Mouse (Mus musculus) kidney, postnatal 0 days (tissue): ENCODE data around the gene Fyb. TPM values are rescaled to one million over a fixed set of nuclear protein-coding genes. Genes with fewer than 3 reads are reported as not detected.

Source experiments
- ATAC-seq: fragments of 200-750 bp; cut with Nextera tagmentation; replicated peaks from 2 replicates; pipeline ENCODE4 v1.8.0; 2017; ENCODE audit warnings: low read depth, moderate number of reproducible peaks, moderate TSS enrichment, moderate library complexity; ENCODE audit not compliant: low FRiP score
- DNase-seq: peaks from one replicate; pipeline ENCODE4 v3.0.0-alpha.2; 2016; ENCODE audit warnings: low spot score
- H3K27ac ChIP-seq: fragments of 300-500 bp; sonication (generic); 2 replicates; pipeline ENCODE4 v1.5.1; 2014; ENCODE audit warnings: mild to moderate bottlenecking
- H3K27me3 ChIP-seq: fragments of 300-500 bp; sonication (generic); 2 replicates; pipeline ENCODE4 v1.6.1; 2014; ENCODE audit warnings: low read length, mixed read lengths; ENCODE audit not compliant: insufficient read depth
- H3K36me3 ChIP-seq: fragments of 300-500 bp; sonication (generic); 2 replicates; pipeline ENCODE4 v1.6.1; 2014; ENCODE audit warnings: low read length, mixed read lengths; ENCODE audit not compliant: insufficient read depth
- H3K4me1 ChIP-seq: fragments of 300-500 bp; sonication (generic); replicated peaks from 2 replicates; pipeline ENCODE4 v1.6.1; 2014; ENCODE audit warnings: antibody characterized with exemption, low read length, mixed read lengths; ENCODE audit not compliant: insufficient read depth
- H3K4me2 ChIP-seq: fragments of 300-500 bp; sonication (generic); 2 replicates; pipeline ENCODE4 v1.6.1; 2014; ENCODE audit warnings: mild to moderate bottlenecking, low read length, moderate library complexity, mixed read lengths
- H3K4me3 ChIP-seq: fragments of 300-500 bp; sonication (generic); replicated peaks from 2 replicates; pipeline ENCODE4 v1.5.1; 2014; ENCODE audit warnings: low read depth, low read length
- H3K9ac ChIP-seq: fragments of 300-500 bp; sonication (generic); 2 replicates; pipeline ENCODE4 v1.6.1; 2014; ENCODE audit warnings: low read depth, low read length
- H3K9me3 ChIP-seq: fragments of 300-500 bp; sonication (generic); replicated peaks from 2 replicates; pipeline ENCODE4 v1.6.1; 2016; ENCODE audit warnings: low read length, inconsistent platforms, mixed read lengths
- CTCF ChIP-seq: IDR thresholded peaks from 2 replicates; pipeline ENCODE4 v1.5.1; 2016; ENCODE audit warnings: antibody characterized with exemption, low read depth, mild to moderate bottlenecking, moderate library complexity
- WGBS: fragments of 180-500 bp; shearing (Covaris S2); extraction: QIAGEN DNeasy Blood & Tissue Kit; methylation state at CpG from one replicate; pipeline ENCODE4 v1.1.7; 2014; 5-methylcytosine and 5-hydroxymethylcytosine counted together
- polyA plus RNA-seq: library from polyadenylated mRNA; unstranded; fragments of >200 nt; fragmentation: Nextera tagmentation; extraction: Ambion mirVana; gene quantifications from 2 replicates; pipeline ENCODE4 v1.2.1, GENCODE M21; 2015

Fyb gene
- polyA plus RNA-seq, 1 experiment from 2014 or later, result 4.3 TPM

GRCm38 (mm10) chr15:6539639-6540338, 17.1 kb downstream of the Fyb start:
- ATAC-seq (no peak), DNase-seq (peak; percentile 54)

DNA sequence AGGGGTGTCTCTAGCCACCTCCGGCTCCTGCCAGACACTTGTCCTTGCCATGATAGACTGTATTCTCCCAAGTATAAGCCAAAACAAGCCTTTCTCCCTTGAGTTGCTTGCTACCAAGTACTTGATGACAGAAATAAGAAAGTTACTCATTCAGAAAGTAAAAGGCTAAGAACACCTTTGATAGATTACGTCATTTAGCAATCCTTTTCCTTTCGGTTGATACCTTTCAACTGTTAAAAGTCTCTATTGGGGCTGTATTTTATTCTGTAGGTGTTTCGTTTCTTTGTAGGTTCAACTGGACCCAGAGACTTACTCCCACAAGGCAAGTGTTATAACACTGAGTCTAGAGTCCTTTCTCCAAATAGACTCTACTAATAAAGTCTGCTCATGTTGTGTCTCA, 26.3 kb downstream of the Fyb start:
- Histone ChIP-seq H3K4me2 (no peak overlapping the region), H3K27ac (no peak overlapping the region), H3K36me3 (no peaks in the 10 kb centered on the region), H3K27me3 (no peaks in the 10 kb centered on the region), H3K9me3 (no peaks in the 10 kb centered on the region), H3K9ac (no peak overlapping the region), H3K4me1 (no peaks in the 10 kb centered on the region), H3K4me3 (no peak overlapping the region)
- ATAC-seq, result no peak
- no peak for TF ChIP-seq CTCF
- WGBS, result 95% methylated on average over 4 of the region's 4 CpGs
- no peak for DNase-seq

More at GRCm38 (mm10) chr15:6539639-6540338, 17.1 kb downstream of the Fyb start:
- H3K9me3 ChIP-seq, result no peaks in the 10 kb centered on the region
- no peak for TF ChIP-seq CTCF
- H3K27me3 ChIP-seq, result no peaks in the 10 kb centered on the region
- H3K4me3 ChIP-seq, result no peak overlapping the region
- H3K36me3 ChIP-seq, result no peaks in the 10 kb centered on the region
- no peak overlapping the region for H3K9ac ChIP-seq
- H3K27ac ChIP-seq, result no peak overlapping the region
- no peaks in the 10 kb centered on the region for H3K4me1 ChIP-seq
- WGBS, result 59% methylated on average over 7 of the region's 7 CpGs
- H3K4me2 ChIP-seq, result no peak overlapping the region

- no peaks in the 10 kb centered on the region for H3K9me3 ChIP-seq
- H3K4me3 ChIP-seq, result no peak overlapping the region
- 61% methylated on average over 7 of the region's 7 CpGs for WGBS
- H3K27ac ChIP-seq, result no peak overlapping the region
- H3K27me3 ChIP-seq, result no peaks in the 10 kb centered on the region
- DNase-seq (no peak), ATAC-seq (no peak)
- no peaks in the 10 kb centered on the region for H3K4me1 ChIP-seq
- no peak overlapping the region for H3K4me2 ChIP-seq
- no peaks in the 10 kb centered on the region for H3K36me3 ChIP-seq
- TF ChIP-seq CTCF, result no peak
- H3K9ac ChIP-seq, result no peak overlapping the region
These were observed 29.2 kb downstream of the Fyb start for GRCm38 (mm10) chr15:6551875-6552274.

DNA sequence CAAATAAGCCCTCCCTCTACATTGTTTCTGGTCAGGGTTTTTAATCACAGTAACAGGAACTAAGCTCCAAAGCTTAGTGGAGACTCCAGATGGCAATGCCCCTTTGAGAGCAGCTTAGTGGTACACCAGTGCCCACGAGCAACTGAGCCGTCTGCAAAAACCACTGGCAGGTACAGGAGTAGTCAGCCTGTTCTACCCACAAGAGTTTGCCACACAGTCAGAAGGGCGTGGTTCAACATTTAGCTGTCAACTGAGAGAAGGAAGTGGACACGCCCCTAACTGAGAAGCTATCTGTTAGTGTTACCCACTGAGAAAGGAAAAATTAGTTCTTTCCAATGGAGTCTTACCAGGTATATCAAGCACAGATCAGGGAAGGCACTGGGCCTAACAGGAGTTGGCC, 32.1 kb downstream of the Fyb start:
- TF ChIP-seq CTCF, result no peak
- no peaks in the 10 kb centered on the region for H3K27me3 ChIP-seq
- ATAC-seq, result no peak
- WGBS, result 86% methylated on average over 4 of the region's 4 CpGs
- H3K4me3 ChIP-seq, result no peak overlapping the region
- H3K27ac ChIP-seq, result no peak overlapping the region
- H3K4me2 ChIP-seq, result no peak overlapping the region
- H3K9me3 ChIP-seq, result no peaks in the 10 kb centered on the region
- no peak overlapping the region for H3K9ac ChIP-seq
- H3K4me1 ChIP-seq, result no peaks in the 10 kb centered on the region
- no peaks in the 10 kb centered on the region for H3K36me3 ChIP-seq
- DNase-seq, result no peak

DNA sequence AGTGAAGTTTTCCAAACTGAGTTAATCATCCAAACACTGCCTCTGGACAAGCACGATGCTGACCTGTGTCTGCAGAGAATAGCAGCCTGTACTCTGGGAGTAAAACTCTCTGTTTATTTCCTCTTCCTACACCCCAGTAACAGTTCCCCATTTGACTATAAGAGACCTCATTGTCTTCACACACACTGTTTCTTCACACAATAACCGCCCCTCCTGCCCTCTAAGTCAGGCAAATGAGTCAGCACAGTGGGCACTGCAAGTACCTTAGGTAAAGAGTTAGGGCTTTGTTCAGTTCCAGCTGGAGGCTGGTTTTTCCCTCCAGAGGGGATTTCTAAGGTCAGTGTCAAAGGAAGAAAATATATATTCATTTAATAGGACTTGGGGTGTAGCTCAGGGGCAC, 32.9 kb downstream of the Fyb start:
- Histone ChIP-seq H3K9ac (no peak overlapping the region), H3K4me3 (no peak overlapping the region), H3K36me3 (no peaks in the 10 kb centered on the region), H3K9me3 (no peaks in the 10 kb centered on the region), H3K27ac (no peak overlapping the region), H3K4me2 (no peak overlapping the region), H3K4me1 (no peaks in the 10 kb centered on the region), H3K27me3 (no peaks in the 10 kb centered on the region)
- WGBS, result 62% methylated on average over 2 of the region's 2 CpGs
- no peak for ATAC-seq
- no peak for DNase-seq
- no peak for TF ChIP-seq CTCF

- no peaks in the 10 kb centered on the region for H3K4me1 ChIP-seq
- TF ChIP-seq CTCF, result no peak
- no peak for DNase-seq
- no peak for ATAC-seq
- H3K36me3 ChIP-seq, result no peaks in the 10 kb centered on the region
- no peak overlapping the region for H3K27ac ChIP-seq
- H3K4me3 ChIP-seq, result no peak overlapping the region
- WGBS, result 94% methylated on average over 4 of the region's 4 CpGs
- no peak overlapping the region for H3K4me2 ChIP-seq
- H3K9ac ChIP-seq, result no peak overlapping the region
- no peaks in the 10 kb centered on the region for H3K27me3 ChIP-seq
- H3K9me3 ChIP-seq, result no peaks in the 10 kb centered on the region
These were observed 33.6 kb downstream of the Fyb start for GRCm38 (mm10) chr15:6556272-6556671.

GRCm38 (mm10) chr15:6556911-6557310, 34.3 kb downstream of the Fyb start:
- no peaks in the 10 kb centered on the region for H3K36me3 ChIP-seq
- no peak for DNase-seq
- no peak overlapping the region for H3K27ac ChIP-seq
- H3K27me3 ChIP-seq, result no peaks in the 10 kb centered on the region
- no peak overlapping the region for H3K9ac ChIP-seq
- H3K9me3 ChIP-seq, result no peaks in the 10 kb centered on the region
- no peak overlapping the region for H3K4me3 ChIP-seq
- no peaks in the 10 kb centered on the region for H3K4me1 ChIP-seq
- WGBS, result 96% methylated on average over 6 of the region's 6 CpGs
- H3K4me2 ChIP-seq, result no peak overlapping the region
- no peak for ATAC-seq
- TF ChIP-seq CTCF, result no peak
